Mouse (Mus musculus) MEL (cell line): ENCODE measurements around the gene Ttc30a1. TPM values are rescaled to one million over a fixed set of nuclear protein-coding genes. Genes with fewer than 3 reads are reported as not detected.
A peak's percentile ranks its signal among the peaks of the same experiment; 100 is the strongest.

Experiments used
- DNase-seq: peaks from one replicate; pipeline ENCODE4 v3.0.0; 2011; ENCODE audit warnings: low read depth, low spot score
- H3K27ac ChIP-seq: 2 replicates; pipeline ENCODE4 v1.5.1; 2012; ENCODE audit warnings: low read depth, mild to moderate bottlenecking, control low read depth, low read length, moderate library complexity; ENCODE audit not compliant: control insufficient read depth
- H3K27me3 ChIP-seq, 2 experiments: fragments of 150-350 bp in 1 of 2; sonication (generic) in 1 of 2; 2 replicates each; pipeline ENCODE4 v1.6.1; 2012; ENCODE audit warnings: low read length in 2 of 2, mild to moderate bottlenecking in 2 of 2, improper control_type of control experiment in 1 of 2, moderate library complexity in 1 of 2; ENCODE audit not compliant: insufficient read depth in 2 of 2, control insufficient read depth in 1 of 2
- H3K36me3 ChIP-seq, 2 experiments: 2 replicates each; pipeline ENCODE4 v1.6.1; 2012 to 2014; ENCODE audit warnings: low read length in 2 of 2, improper control_type of control experiment in 1 of 2, inconsistent platforms in 1 of 2, mild to moderate bottlenecking in 1 of 2; ENCODE audit not compliant: insufficient read depth in 2 of 2, control insufficient read depth in 1 of 2
- H3K4me1 ChIP-seq, 2 experiments: fragments of 150-350 bp in 1 of 2; sonication (generic) in 1 of 2; 2 replicates each; pipeline ENCODE4 v1.6.1; 2012; ENCODE audit warnings: low read length in 2 of 2, improper control_type of control experiment in 1 of 2, mild to moderate bottlenecking in 1 of 2; ENCODE audit not compliant: insufficient read depth in 2 of 2, control insufficient read depth in 1 of 2
- H3K4me3 ChIP-seq, 2 experiments: fragments of 150-350 bp in 1 of 2; sonication (generic) in 1 of 2; 2 replicates each; pipeline ENCODE4 v1.5.1; 2012; ENCODE audit warnings: low read depth in 2 of 2, low read length in 2 of 2, mild to moderate bottlenecking in 2 of 2, moderate library complexity in 2 of 2, control low read depth in 1 of 2, improper control_type of control experiment in 1 of 2; ENCODE audit not compliant: control insufficient read depth in 1 of 2, insufficient read depth in 1 of 2
- H3K79me2 ChIP-seq: 2 replicates; pipeline ENCODE4 v1.6.1; 2012; ENCODE audit warnings: mild to moderate bottlenecking, low read length, moderate library complexity; ENCODE audit not compliant: control insufficient read depth, poor library complexity, insufficient read depth
- H3K9ac ChIP-seq: 2 replicates; pipeline ENCODE4 v1.6.1; 2012; ENCODE audit warnings: low read depth, mild to moderate bottlenecking, control low read depth, low read length, moderate library complexity; ENCODE audit not compliant: control insufficient read depth, poor library complexity, severe bottlenecking
- H3K9me3 ChIP-seq: fragments of 150-350 bp; sonication (generic); replicated peaks from 2 replicates; pipeline ENCODE4 v1.6.1; 2012; ENCODE audit warnings: mild to moderate bottlenecking, low read length, improper control_type of control experiment, moderate library complexity; ENCODE audit not compliant: insufficient read depth
- CTCF ChIP-seq, 3 experiments: IDR thresholded peaks in 2 of 3; conservative IDR thresholded peaks in 1 of 3; 2 replicates each; pipeline ENCODE4 v1.5.1; 2011 to 2012; ENCODE audit warnings: low read length in 3 of 3, low read depth in 2 of 3, mild to moderate bottlenecking in 2 of 3, improper control_type of control experiment in 1 of 3, inconsistent platforms in 1 of 3, mixed read lengths in 1 of 3, moderate library complexity in 1 of 3; ENCODE audit not compliant: control insufficient read depth in 1 of 3, insufficient read depth in 1 of 3, poor library complexity in 1 of 3, severe bottlenecking in 1 of 3
- E2F4 ChIP-seq: IDR thresholded peaks from 2 replicates; pipeline ENCODE4 v1.6.1; 2011; ENCODE audit warnings: low read depth, low read length, improper control_type of control experiment, borderline replicate concordance
- GABPA ChIP-seq: IDR thresholded peaks from 2 replicates; pipeline ENCODE4 v1.6.1; 2012; ENCODE audit warnings: low read depth, mild to moderate bottlenecking, inconsistent platforms, low read length, improper control_type of control experiment, moderate library complexity
- HCFC1 ChIP-seq: IDR thresholded peaks from 2 replicates; pipeline ENCODE4 v1.6.1; 2012; ENCODE audit warnings: low read depth, mild to moderate bottlenecking, inconsistent platforms, low read length, improper control_type of control experiment, moderate library complexity
- JUND ChIP-seq: IDR thresholded peaks from 2 replicates; pipeline ENCODE4 v1.6.1; 2011; ENCODE audit warnings: low read depth, mild to moderate bottlenecking, improper control_type of control experiment, low read length
- MYB ChIP-seq: IDR thresholded peaks from 2 replicates; pipeline ENCODE4 v1.6.1; 2011; ENCODE audit warnings: mild to moderate bottlenecking, low read depth, low read length, improper control_type of control experiment
- MYC ChIP-seq: IDR thresholded peaks from 2 replicates; pipeline ENCODE4 v1.6.1; 2011; ENCODE audit warnings: low read depth, mild to moderate bottlenecking, low read length, improper control_type of control experiment, moderate library complexity
- POLR2AphosphoS2 ChIP-seq: IDR thresholded peaks from 2 replicates; pipeline ENCODE4 v1.6.1; 2011; ENCODE audit warnings: low read length, improper control_type of control experiment
- RAD21 ChIP-seq: IDR thresholded peaks from 2 replicates; pipeline ENCODE4 v1.6.1; 2011; ENCODE audit warnings: mild to moderate bottlenecking, low read depth, low read length, improper control_type of control experiment
- RCOR1 ChIP-seq: IDR thresholded peaks from 2 replicates; pipeline ENCODE4 v1.6.1; 2012; ENCODE audit warnings: low read depth, mild to moderate bottlenecking, inconsistent platforms, low read length, improper control_type of control experiment
- SMC3 ChIP-seq: IDR thresholded peaks from 2 replicates; pipeline ENCODE4 v1.6.1; 2011; ENCODE audit warnings: low read depth, low read length, improper control_type of control experiment
- USF1 ChIP-seq: IDR thresholded peaks from 2 replicates; pipeline ENCODE4 v1.6.1; 2014; ENCODE audit warnings: low read depth, mild to moderate bottlenecking, inconsistent platforms, low read length, improper control_type of control experiment, moderate library complexity
- ZC3H11A ChIP-seq: IDR thresholded peaks from 2 replicates; pipeline ENCODE4 v1.6.1; 2012; ENCODE audit warnings: low read depth, mild to moderate bottlenecking, inconsistent platforms, low read length, improper control_type of control experiment
- ZNF384 ChIP-seq: IDR thresholded peaks from 2 replicates; pipeline ENCODE4 v1.6.1; 2012; ENCODE audit warnings: low read depth, mild to moderate bottlenecking, inconsistent platforms, low read length, improper control_type of control experiment
- polyA plus RNA-seq, 2 experiments: library from polyadenylated mRNA; stranded (reverse) in 1 of 2; unstranded in 1 of 2; fragments of >175 nt in 1 of 2; fragments of >200 nt in 1 of 2; gene quantifications; 2 replicates each; pipeline versions ENCODE4 v1.2.1 to v1.2.4; 2012; ENCODE audit warnings: low replicate concordance in 2 of 2, low read depth in 1 of 2; ENCODE audit not compliant: insufficient read length in 2 of 2, insufficient read depth in 1 of 2, missing spikeins in 1 of 2
- total RNA-seq: library from RNA; depleted of rRNA; stranded (reverse); fragments of 300-350 nt; gene quantifications from 2 replicates; pipeline ENCODE4 v1.2.3, GENCODE M21; 2012

The Ttc30a1 gene
- total and polyA plus RNA-seq, 3 experiments = not detected

- TF ChIP-seq CTCF (IDR thresholded peaks at IDR 0.05 in 2 of 3, conservative IDR thresholded peaks at IDR 0.05 in 1 of 3; ENCODE audit: control insufficient read depth in 1 of 3, insufficient read depth in 1 of 3, low read depth in 2 of 3, low read length in 3 of 3, poor library complexity in 1 of 3, severe bottlenecking in 1 of 3) (peak in 2 of 3 experiments; percentile 69 to 76), RAD21 (peak; percentile 51), ZC3H11A (peak; percentile 11; the same call in 1 of the 2 replicates), SMC3 (peak; percentile 66), ZNF384 (no peak)
- TF ChIP-seq, all 39 proteins: peak for 4
These were observed 3.4 kb upstream of the Ttc30a1 start for GRCm38 (mm10) chr2:75985124-75985523.

GRCm38 (mm10) chr2:75983847-75984246 is 2.1 kb upstream of the Ttc30a1 start:
- H3K36me3 ChIP-seq = no peaks in the 10 kb centered on the region
- no peak for TF ChIP-seq JUND
- no peak for TF ChIP-seq USF1
- TF ChIP-seq, all 39 proteins: peak for 0
- Histone ChIP-seq H3K9me3 (no peaks in the 10 kb centered on the region), H3K27me3 (no peaks in the 10 kb centered on the region), H3K9ac (no peak overlapping the region), H3K4me3 (no peak overlapping the region), H3K4me1 (no peaks in the 10 kb centered on the region), H3K27ac (no peak overlapping the region), H3K79me2 (no peaks in the 10 kb centered on the region)
- no peak for DNase-seq

More at GRCm38 (mm10) chr2:75985124-75985523, 3.4 kb upstream of the Ttc30a1 start:
- no peak overlapping the region for H3K9ac ChIP-seq
- no peaks in the 10 kb centered on the region for H3K79me2 ChIP-seq
- H3K9me3 ChIP-seq = no peaks in the 10 kb centered on the region
- DNase-seq = peak; percentile 79
- H3K27me3 ChIP-seq = no peaks in the 10 kb centered on the region
- no peak overlapping the region for H3K4me3 ChIP-seq
- H3K27ac ChIP-seq = no peak overlapping the region
- no peaks in the 10 kb centered on the region for H3K36me3 ChIP-seq
- no peaks in the 10 kb centered on the region for H3K4me1 ChIP-seq

- Histone ChIP-seq H3K9ac (no peak overlapping the region), H3K27me3 (no peaks in the 10 kb centered on the region), H3K4me1 (no peaks in the 10 kb centered on the region), H3K36me3 (no peaks in the 10 kb centered on the region), H3K9me3 (no peaks in the 10 kb centered on the region), H3K79me2 (no peaks in the 10 kb centered on the region), H3K4me3 (no peak overlapping the region), H3K27ac (no peak overlapping the region)
- DNase-seq = no peak
- TF ChIP-seq CTCF (IDR thresholded peaks at IDR 0.05 in 2 of 3, conservative IDR thresholded peaks at IDR 0.05 in 1 of 3; ENCODE audit: control insufficient read depth in 1 of 3, insufficient read depth in 1 of 3, low read depth in 2 of 3, low read length in 3 of 3, poor library complexity in 1 of 3, severe bottlenecking in 1 of 3) (no peak), MYB (no peak), E2F4 (no peak), GABPA (no peak), MYC (no peak), HCFC1 (no peak), ZC3H11A (no peak), POLR2AphosphoS2 (no peak), RCOR1 (no peak)
These were observed 1.3 kb upstream of the Ttc30a1 start for GRCm38 (mm10) chr2:75983091-75983490.
